Mouse (Mus musculus) spleen, postnatal 0 days (tissue): ENCODE results near the gene Mageb4. TPM values are rescaled to one million over a fixed set of nuclear protein-coding genes. Genes with fewer than 3 reads are reported as not detected.

Experiments
- polyA plus RNA-seq: library from polyadenylated mRNA; unstranded; fragments of >200 nt; fragmentation: Nextera tagmentation; extraction: Ambion mirVana; gene quantifications from 2 replicates; pipeline ENCODE4 v1.2.1, GENCODE M21; 2015

The Mageb4 gene
- polyA plus RNA-seq, result not detected in 2 replicates

DNA sequence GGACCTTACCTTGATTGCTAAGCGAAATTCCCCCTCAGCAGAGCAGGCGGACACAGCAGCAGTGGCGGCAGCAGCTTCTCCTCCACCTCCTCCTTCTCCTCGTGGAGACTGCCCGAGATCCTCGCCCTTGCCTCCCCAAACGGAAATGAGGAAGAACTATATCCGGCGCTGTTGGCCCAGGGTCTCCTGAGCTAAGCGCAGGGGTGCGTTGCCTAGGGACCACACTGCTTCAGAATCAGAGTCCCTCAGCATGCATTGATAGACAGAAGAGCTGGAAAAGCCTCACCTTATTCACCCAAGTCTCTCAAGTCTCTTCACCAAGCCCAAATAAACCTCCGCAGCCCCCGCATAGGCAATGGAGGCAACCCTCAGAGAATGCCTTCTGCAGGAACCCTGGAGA lies at the start of gene Mageb4:
Gene Mageb4 (minus strand): TSS at position 101 of the 400 bp plus-strand sequence.

Other genes starting within 250 kb of the Mageb4 start
- 0.07 and 0.08 TPM in 2 replicates for gene Nr0b1, start 113.3 kb downstream of the Mageb4 start, polyA plus RNA-seq